Mouse (Mus musculus) CH12.LX (cell line): ENCODE results near the gene Galnt17.

Experiments used
- CHD2 ChIP-seq: IDR thresholded peaks from 2 replicates; pipeline ENCODE4 v1.6.1; 2011; ENCODE audit warnings: low read length, improper control_type of control experiment
- CTCF ChIP-seq, 2 experiments: IDR thresholded peaks in 1 of 2; conservative IDR thresholded peaks in 1 of 2; 2 replicates each; pipeline ENCODE4 v1.5.1; 2011 to 2012; ENCODE audit warnings: low read depth in 2 of 2, low read length in 2 of 2, improper control_type of control experiment in 1 of 2, inconsistent platforms in 1 of 2, mild to moderate bottlenecking in 1 of 2, moderate library complexity in 1 of 2
- ETS1 ChIP-seq: conservative IDR thresholded peaks from 2 replicates; pipeline ENCODE4 v1.6.1; 2012; ENCODE audit warnings: low read depth, mild to moderate bottlenecking, inconsistent platforms, low read length, improper control_type of control experiment, moderate library complexity
- IRF4 ChIP-seq: IDR thresholded peaks from 2 replicates; pipeline ENCODE4 v1.6.1; 2014; ENCODE audit warnings: low read depth, mild to moderate bottlenecking, inconsistent platforms, low read length, improper control_type of control experiment
- POLR2A ChIP-seq: IDR thresholded peaks from 2 replicates; pipeline ENCODE4 v1.6.1; 2011; ENCODE audit warnings: low read depth, mild to moderate bottlenecking, improper control_type of control experiment, low read length
- SMC3 ChIP-seq: IDR thresholded peaks from 2 replicates; pipeline ENCODE4 v1.6.1; 2011; ENCODE audit warnings: low read depth, low read length, improper control_type of control experiment
- TBP ChIP-seq: conservative IDR thresholded peaks from 2 replicates; pipeline ENCODE4 v1.6.1; 2011; ENCODE audit warnings: low read depth, low read length, improper control_type of control experiment
- TCF12 ChIP-seq: IDR thresholded peaks from 2 replicates; pipeline ENCODE4 v1.6.1; 2014; ENCODE audit warnings: low read depth, mild to moderate bottlenecking, inconsistent platforms, low read length, improper control_type of control experiment
- ZC3H11A ChIP-seq: IDR thresholded peaks from 2 replicates; pipeline ENCODE4 v1.6.1; 2012; ENCODE audit warnings: low read depth, mild to moderate bottlenecking, inconsistent platforms, low read length, improper control_type of control experiment

- TF ChIP-seq ETS1 = no peak
- no peak for TF ChIP-seq POLR2A
- no peak for TF ChIP-seq CTCF (conservative IDR thresholded peaks at IDR 0.05 in 1 of 2, IDR thresholded peaks at IDR 0.05 in 1 of 2; ENCODE audit: low read depth in 2 of 2, low read length in 2 of 2)
- TF ChIP-seq SMC3 = no peak
- TF ChIP-seq CHD2 = no peak
- TF ChIP-seq IRF4 = no peak
- TF ChIP-seq TCF12 = no peak
- no peak for TF ChIP-seq TBP
- no peak for TF ChIP-seq ZC3H11A
These were observed 188.4 kb downstream of the Galnt17 start for GRCm38 (mm10) chr5:131119896-131120295.
